Mouse (Mus musculus) hindbrain, embryonic 16.5 days (tissue): ENCODE results near the gene Esrrg. TPM values are rescaled to one million over a fixed set of nuclear protein-coding genes. Genes with fewer than 3 reads are reported as not detected.

Experiments
- ATAC-seq: fragments of 200-750 bp; cut with Nextera tagmentation; 2 replicates; pipeline ENCODE4 v1.8.0; 2017; ENCODE audit warnings: moderate TSS enrichment, moderate library complexity
- H3K27ac ChIP-seq: fragments of 300-500 bp; sonication (generic); 2 replicates; pipeline ENCODE4 v1.5.1; 2014; ENCODE audit warnings: low read depth, mild to moderate bottlenecking, control low read depth, low read length, moderate library complexity
- H3K27me3 ChIP-seq: fragments of 300-500 bp; sonication (generic); replicated peaks from 2 replicates; pipeline ENCODE4 v1.6.1; 2014; ENCODE audit warnings: low read length; ENCODE audit not compliant: control insufficient read depth, insufficient read depth
- H3K36me3 ChIP-seq: fragments of 300-500 bp; sonication (generic); 2 replicates; pipeline ENCODE4 v1.6.1; 2014; ENCODE audit warnings: mild to moderate bottlenecking, low read length, moderate library complexity, mixed read lengths; ENCODE audit not compliant: control insufficient read depth, insufficient read depth
- H3K4me1 ChIP-seq: fragments of 300-500 bp; sonication (generic); 2 replicates; pipeline ENCODE4 v1.6.1; 2014; ENCODE audit warnings: low read depth, low read length; ENCODE audit not compliant: control insufficient read depth, insufficient read depth
- H3K4me2 ChIP-seq: fragments of 300-500 bp; sonication (generic); 2 replicates; pipeline ENCODE4 v1.6.1; 2014; ENCODE audit warnings: mild to moderate bottlenecking, low read length, control low read depth, moderate library complexity
- H3K4me3 ChIP-seq: fragments of 300-500 bp; sonication (generic); 2 replicates; pipeline ENCODE4 v1.5.1; 2014; ENCODE audit warnings: mild to moderate bottlenecking, low read length, control low read depth, moderate library complexity
- H3K9ac ChIP-seq: fragments of 300-500 bp; sonication (generic); 2 replicates; pipeline ENCODE4 v1.6.1; 2014; ENCODE audit warnings: low read depth, mild to moderate bottlenecking, control low read depth, low read length, moderate library complexity
- H3K9me3 ChIP-seq: fragments of 300-500 bp; sonication (generic); 2 replicates; pipeline ENCODE4 v1.6.1; 2014; ENCODE audit warnings: mild to moderate bottlenecking, low read length, moderate library complexity; ENCODE audit not compliant: control insufficient read depth
- WGBS: fragments of 180-500 bp; shearing (Covaris S2); extraction: QIAGEN DNeasy Blood & Tissue Kit; methylation state at CpG from one replicate; pipeline ENCODE4 v1.1.7; 2014; 5-methylcytosine and 5-hydroxymethylcytosine counted together
- polyA plus RNA-seq: library from polyadenylated mRNA; unstranded; fragments of >200 nt; fragmentation: Nextera tagmentation; extraction: Ambion mirVana; gene quantifications from 2 replicates; pipeline ENCODE4 v1.2.1, GENCODE M21; 2015

Gene Esrrg
- polyA plus RNA-seq, 1 experiment from 2014 or later = 38.6 TPM

DNA sequence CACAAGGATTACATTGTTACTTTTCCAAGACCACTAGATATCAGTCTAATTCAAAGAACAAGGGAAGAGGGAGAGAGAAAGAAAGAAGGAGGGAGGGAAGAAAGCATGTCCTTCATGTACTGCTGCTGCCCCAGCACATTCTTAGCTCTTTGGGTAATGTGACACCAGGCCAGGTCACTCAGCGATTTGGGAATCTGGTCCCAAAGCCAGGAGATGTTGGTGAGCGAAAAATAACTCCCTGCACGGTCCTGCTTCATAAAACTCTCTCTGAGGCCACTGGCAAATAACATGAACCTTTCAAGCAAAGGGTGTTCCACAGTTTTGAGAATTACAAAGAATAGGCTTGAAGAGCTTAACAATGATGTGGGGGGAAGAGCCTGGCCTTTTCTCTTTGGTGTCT is 342.9 kb downstream of the Esrrg start:
- Histone ChIP-seq H3K9me3 (no peaks in the 10 kb centered on the region), H3K27me3 (no peaks in the 10 kb centered on the region), H3K4me3 (no peak overlapping the region), H3K4me2 (no peak overlapping the region), H3K36me3 (no peaks in the 10 kb centered on the region), H3K4me1 (no peaks in the 10 kb centered on the region), H3K27ac (no peak overlapping the region), H3K9ac (no peak overlapping the region)
- 73% methylated on average over 3 of the region's 3 CpGs for WGBS
- no peak for ATAC-seq

DNA sequence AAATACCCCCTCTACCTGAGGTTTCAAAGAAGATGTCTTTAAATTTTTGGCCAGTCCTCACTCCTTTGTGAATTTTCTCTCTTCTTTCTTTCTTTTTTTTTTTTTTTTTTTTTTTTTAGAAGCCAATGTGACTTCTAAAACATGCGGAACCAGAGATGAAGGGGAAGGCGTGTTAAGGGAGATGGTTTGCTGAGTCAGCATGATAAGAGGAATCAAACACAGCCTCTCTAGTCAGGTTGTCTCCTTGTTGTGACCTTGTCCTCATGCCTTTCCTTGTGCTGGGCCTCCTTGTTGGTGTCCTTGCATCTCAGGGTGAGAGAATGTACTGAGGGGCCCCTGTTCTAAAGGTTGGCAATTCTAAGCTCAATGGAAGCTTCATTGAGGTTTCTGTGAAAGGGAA is 348.1 kb downstream of the Esrrg start:
- H3K27ac ChIP-seq = no peak overlapping the region
- WGBS = 93% methylated on average over 2 of the region's 2 CpGs
- no peak overlapping the region for H3K9ac ChIP-seq
- no peaks in the 10 kb centered on the region for H3K36me3 ChIP-seq
- no peaks in the 10 kb centered on the region for H3K9me3 ChIP-seq
- ATAC-seq = no peak
- H3K4me3 ChIP-seq = no peak overlapping the region
- no peaks in the 10 kb centered on the region for H3K27me3 ChIP-seq
- no peaks in the 10 kb centered on the region for H3K4me1 ChIP-seq
- H3K4me2 ChIP-seq = no peak overlapping the region

DNA sequence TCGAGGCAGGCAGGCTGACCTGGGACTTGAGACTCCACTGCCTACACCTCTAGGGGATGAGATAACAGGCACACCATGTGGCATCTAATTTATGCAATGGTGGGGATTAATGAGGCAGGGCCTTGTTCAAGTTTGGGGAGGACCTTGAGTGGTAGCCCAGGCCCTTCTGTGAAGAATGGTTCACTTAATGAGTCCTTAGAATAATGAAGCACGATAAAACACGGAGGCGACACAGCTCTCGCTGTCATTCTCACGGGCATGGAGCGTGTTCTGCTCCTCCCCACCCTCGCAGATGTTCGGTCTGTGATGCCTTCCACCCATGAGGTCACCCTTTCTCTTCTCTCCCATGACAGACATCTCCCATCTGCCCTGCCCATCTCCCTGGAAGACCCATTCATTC is 350.6 kb downstream of the Esrrg start:
- H3K9ac ChIP-seq = no peak overlapping the region
- no peak overlapping the region for H3K27ac ChIP-seq
- H3K27me3 ChIP-seq = no peaks in the 10 kb centered on the region; the same call in 1 of the 2 replicates
- no peaks in the 10 kb centered on the region for H3K4me1 ChIP-seq
- H3K4me2 ChIP-seq = no peak overlapping the region
- no peak overlapping the region for H3K4me3 ChIP-seq
- H3K9me3 ChIP-seq = no peaks in the 10 kb centered on the region
- no peak for ATAC-seq
- H3K36me3 ChIP-seq = no peaks in the 10 kb centered on the region
- WGBS = 68% methylated on average over 9 of the region's 9 CpGs

DNA sequence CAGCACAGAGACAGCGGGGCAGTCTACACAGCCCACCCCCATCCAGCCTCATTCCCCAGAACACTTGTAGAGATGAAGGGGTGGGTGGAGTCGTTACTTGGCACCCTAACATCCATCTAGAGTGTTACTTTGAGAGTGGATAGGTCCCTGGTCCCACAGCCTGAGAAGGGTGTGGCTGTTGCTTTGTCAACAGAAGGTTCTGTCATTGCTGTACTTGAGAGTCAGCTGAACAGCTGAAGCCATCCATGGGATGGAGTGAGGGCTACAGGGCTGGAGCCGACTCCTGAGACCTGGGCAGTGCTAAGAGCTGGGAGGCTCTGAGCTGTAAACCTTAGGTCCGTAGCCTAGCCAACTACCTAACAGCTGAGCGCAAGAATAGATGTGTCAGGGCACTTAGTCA is 352.9 kb downstream of the Esrrg start:
- Histone ChIP-seq H3K9me3 (no peaks in the 10 kb centered on the region), H3K4me1 (no peaks in the 10 kb centered on the region), H3K9ac (no peak overlapping the region), H3K4me3 (no peak overlapping the region), H3K27me3 (no peaks in the 10 kb centered on the region; the same call in 1 of the 2 replicates), H3K36me3 (no peaks in the 10 kb centered on the region), H3K4me2 (no peak overlapping the region), H3K27ac (no peak overlapping the region)
- 90% methylated on average over 5 of the region's 5 CpGs for WGBS
- ATAC-seq = no peak

DNA sequence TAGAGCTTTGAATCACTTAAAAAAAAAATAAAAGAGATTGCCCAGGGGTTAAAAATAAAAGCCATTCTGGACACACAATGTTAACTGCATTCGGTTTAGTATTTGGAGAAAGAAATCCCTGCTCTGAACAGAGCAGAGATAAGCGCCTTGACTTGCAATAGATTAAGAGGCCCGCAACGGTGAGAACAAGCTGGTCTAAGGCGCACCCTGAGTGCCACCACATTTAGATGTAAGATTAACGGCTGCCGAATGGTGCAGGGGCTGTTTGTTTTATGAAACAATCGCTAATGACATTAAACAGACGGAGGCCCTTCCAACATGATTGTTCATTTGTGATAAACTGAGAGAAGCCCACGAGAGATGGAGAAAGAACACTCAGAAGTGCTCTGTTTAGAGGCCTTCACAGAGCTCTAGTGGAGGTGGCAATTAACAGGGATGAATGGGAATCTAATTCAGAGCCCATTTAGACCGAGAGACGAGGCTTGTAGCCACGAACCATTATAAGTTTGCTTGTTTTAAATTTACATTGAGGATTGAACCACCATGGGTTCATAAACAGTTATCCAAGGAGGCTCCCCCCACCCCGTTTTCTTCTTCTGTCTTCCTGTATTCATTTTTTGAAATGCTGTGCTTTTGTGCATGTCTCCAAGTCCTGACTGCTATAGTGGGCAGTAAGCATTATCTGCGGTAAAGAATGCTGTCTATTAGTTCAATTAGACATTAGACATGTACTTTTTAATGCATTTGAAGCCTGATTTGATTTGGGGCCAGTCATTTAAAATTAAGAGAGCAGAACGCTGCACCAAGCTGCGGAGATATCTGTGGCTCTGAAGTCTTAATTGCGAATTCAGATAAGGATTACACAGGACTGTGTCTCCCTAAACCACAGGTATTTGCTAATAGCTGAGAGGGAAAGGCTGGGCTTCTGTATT is 356.5 kb downstream of the Esrrg start:
- Histone ChIP-seq H3K9ac (no peak overlapping the region), H3K4me2 (no peak overlapping the region), H3K36me3 (no peaks in the 10 kb centered on the region), H3K9me3 (no peaks in the 10 kb centered on the region), H3K27me3 (peaks cover 2% of the 10 kb centered on the region; the same call in 1 of the 2 replicates), H3K4me3 (no peak overlapping the region), H3K4me1 (no peaks in the 10 kb centered on the region), H3K27ac (no peak overlapping the region)
- WGBS = 51% methylated on average over 18 of the region's 18 CpGs
- no peak for ATAC-seq

DNA sequence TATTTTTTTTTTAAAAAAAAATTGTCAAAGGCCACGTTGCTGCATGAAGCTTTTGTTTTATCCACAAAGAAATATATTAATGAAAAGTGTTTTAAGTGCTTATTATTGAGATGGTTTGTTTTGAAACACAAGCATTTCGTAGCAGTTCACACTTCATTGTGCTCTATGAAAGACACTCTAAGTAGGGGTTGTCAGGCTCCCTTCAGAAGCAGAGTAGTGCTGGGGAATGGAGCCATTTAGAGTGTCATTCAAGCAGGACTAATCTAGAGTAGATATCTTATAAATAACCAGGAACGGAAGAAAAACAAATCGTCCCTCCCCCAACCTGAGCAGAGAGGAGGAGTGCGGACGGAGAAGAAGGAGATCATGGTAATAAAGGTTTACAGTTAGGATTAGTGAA is 357.3 kb downstream of the Esrrg start:
- Histone ChIP-seq H3K36me3 (no peaks in the 10 kb centered on the region), H3K9ac (no peak overlapping the region), H3K4me3 (no peak overlapping the region), H3K4me2 (no peak overlapping the region), H3K27me3 (peaks cover 2% of the 10 kb centered on the region; the same call in 1 of the 2 replicates), H3K9me3 (no peaks in the 10 kb centered on the region), H3K27ac (no peak overlapping the region), H3K4me1 (no peaks in the 10 kb centered on the region)
- WGBS = 25% methylated on average over 6 of the region's 6 CpGs
- ATAC-seq = no peak

DNA sequence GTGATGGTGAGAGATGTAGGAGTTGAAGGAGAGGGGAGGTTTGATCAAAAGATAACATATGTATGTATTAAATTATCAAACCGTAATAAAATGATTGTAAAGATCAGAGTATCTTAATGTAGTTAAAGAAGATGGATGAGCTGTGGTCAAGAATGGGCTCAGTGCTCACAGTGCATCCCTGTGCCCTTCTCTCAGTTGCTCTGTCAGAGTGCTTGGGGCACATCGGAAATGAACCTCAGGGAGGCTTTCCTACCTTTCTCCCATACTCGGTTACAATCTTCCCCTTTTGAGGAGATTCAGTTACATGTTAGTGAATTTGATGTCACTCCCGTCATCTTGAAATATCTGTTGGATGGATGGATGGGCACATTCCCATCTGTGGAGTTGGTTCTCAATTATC is 359.8 kb downstream of the Esrrg start:
- Histone ChIP-seq H3K4me2 (no peak overlapping the region), H3K4me3 (no peak overlapping the region), H3K27me3 (peaks cover 2% of the 10 kb centered on the region; the same call in 1 of the 2 replicates), H3K27ac (no peak overlapping the region), H3K4me1 (no peaks in the 10 kb centered on the region), H3K9me3 (no peaks in the 10 kb centered on the region), H3K9ac (no peak overlapping the region), H3K36me3 (no peaks in the 10 kb centered on the region)
- WGBS = 88% methylated on average over 4 of the region's 4 CpGs
- ATAC-seq = no peak

DNA sequence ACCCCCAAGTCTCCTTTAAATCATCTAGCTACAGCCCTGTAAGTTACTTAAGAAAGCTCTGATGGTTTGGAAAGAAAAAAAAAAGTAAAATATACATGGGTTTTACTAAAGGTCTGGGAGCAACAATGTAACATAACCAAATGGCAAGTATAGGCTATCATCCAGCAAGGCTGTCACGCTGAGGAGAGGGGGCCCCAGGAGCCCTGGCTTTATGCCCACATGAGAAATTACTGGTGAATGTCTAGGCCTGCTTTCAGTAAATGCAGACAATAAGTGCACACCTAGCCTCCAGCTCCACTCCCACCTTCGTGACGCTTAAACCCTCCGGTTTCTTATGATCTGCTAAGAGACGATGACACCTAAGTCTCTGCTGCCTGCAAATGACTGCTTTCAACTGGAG is 360.9 kb downstream of the Esrrg start:
- Histone ChIP-seq H3K9me3 (no peaks in the 10 kb centered on the region), H3K9ac (no peak overlapping the region), H3K27ac (no peak overlapping the region), H3K27me3 (0 out of 2 replicates have a peak, but pooled peaks cover 2% of the 10 kb centered on the region), H3K36me3 (no peaks in the 10 kb centered on the region), H3K4me1 (no peaks in the 10 kb centered on the region), H3K4me2 (no peak overlapping the region), H3K4me3 (no peak overlapping the region)
- WGBS = 80% methylated on average over 5 of the region's 5 CpGs
- no peak for ATAC-seq

DNA sequence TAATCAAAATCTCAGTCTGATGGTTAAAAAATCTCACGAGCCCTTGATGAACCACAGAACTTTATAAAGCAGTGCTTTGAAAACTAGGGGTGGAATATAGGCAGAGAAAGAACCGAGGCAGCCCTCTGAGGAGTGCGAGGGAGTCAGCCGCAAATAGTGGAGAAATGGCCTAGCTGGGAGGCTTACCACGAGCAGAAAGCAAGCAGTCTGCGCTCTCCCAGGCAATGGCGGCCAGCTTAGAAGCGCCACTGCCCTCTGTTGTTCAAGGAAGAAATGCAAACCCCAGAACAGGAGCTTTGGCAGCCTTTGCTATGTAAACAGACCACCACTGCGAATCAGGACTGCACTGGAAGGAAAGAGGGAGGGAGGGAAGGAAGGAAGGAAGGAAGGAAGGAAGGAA is 365.8 kb downstream of the Esrrg start:
- peak; percentile 83 for ATAC-seq

More for the DNA sequence above, 365.8 kb downstream of the Esrrg start:
- H3K4me3 ChIP-seq = no peak overlapping the region
- no peaks in the 10 kb centered on the region for H3K9me3 ChIP-seq
- H3K9ac ChIP-seq = no peak overlapping the region
- H3K27me3 ChIP-seq = no peaks in the 10 kb centered on the region
- no peaks in the 10 kb centered on the region; the same call in 1 of the 2 replicates for H3K4me1 ChIP-seq
- H3K4me2 ChIP-seq = no peak overlapping the region
- no peaks in the 10 kb centered on the region for H3K36me3 ChIP-seq
- WGBS = 7% methylated on average over 9 of the region's 9 CpGs
- no peak overlapping the region for H3K27ac ChIP-seq
